20 mouse cellular contexts compared by ENCODE assay signal in genomic region chr7:56044267-56044629, GRCm38 (mm10).
"Had no signal": no experiment of that assay in that cellular context is flagged by ENCODE, and none has a peak within 500 bp of the region (broad histone marks: within the 10 kb centered on the region; RNA-seq: fewer than 3 reads in every experiment).

No protein-coding gene starts in this region.

- H3K4me2 ChIP-seq: limb, embryonic 13.5 days; lung, embryonic 15.5 days; midbrain, embryonic 11.5 days; neural tube, embryonic 12.5 days; neural tube, embryonic 15.5 days had no signal

- H3K27ac ChIP-seq: layer of hippocampus, adult 2 months; limb, embryonic 10.5 days; limb, embryonic 13.5 days; lung, embryonic 15.5 days; neural tube, embryonic 12.5 days; neural tube, embryonic 15.5 days had no signal

- H3K9ac ChIP-seq: limb, embryonic 13.5 days; lung, embryonic 15.5 days; neural tube, embryonic 12.5 days; neural tube, embryonic 15.5 days had no signal

- H3K4me3 ChIP-seq: layer of hippocampus, adult 2 months; limb, embryonic 10.5 days; limb, embryonic 13.5 days; lung, embryonic 15.5 days; megakaryocyte, embryonic 14.5 days; neural tube, embryonic 12.5 days; neural tube, embryonic 15.5 days had no signal

- ATAC-seq: inflammation-experienced regulatory T-cells, adult 6 months; intestine, embryonic 16.5 days had no signal

- H3K9me3 ChIP-seq: limb, embryonic 10.5 days; limb, embryonic 13.5 days; lung, embryonic 15.5 days; megakaryocyte, embryonic 14.5 days; neural tube, embryonic 12.5 days; neural tube, embryonic 15.5 days had no signal

- H3K4me1 ChIP-seq: lung, embryonic 15.5 days had no signal

- DNase-seq: kidney, adult 18-20 months; kidney, adult 9 months; kidney, postnatal 14 days; layer of hippocampus, adult 9-11 months; lung, postnatal 10 days; lung, postnatal 36 days; midbrain, embryonic 14.5 days; retina, postnatal 1 day; thymus, adult 18-20 months; thymus, postnatal 36 days had no signal

- H3K27me3 ChIP-seq: limb, embryonic 13.5 days; lung, embryonic 15.5 days; megakaryocyte, embryonic 14.5 days; neural tube, embryonic 12.5 days; neural tube, embryonic 15.5 days had no signal

- H3K36me3 ChIP-seq: limb, embryonic 10.5 days; limb, embryonic 13.5 days; lung, embryonic 15.5 days; neural tube, embryonic 12.5 days; neural tube, embryonic 15.5 days had no signal
